Mouse (Mus musculus) kidney, embryonic 14.5 days (tissue): ENCODE data around the gene Gm17387. TPM values are rescaled to one million over a fixed set of nuclear protein-coding genes. Genes with fewer than 3 reads are reported as not detected.
"Not testable (repeated sequence)": the region's sequence is repeated elsewhere in the genome, so short reads cannot be mapped to it uniquely, and the experiment has no call there.

ENCODE experiments used
- ATAC-seq: fragments of 200-750 bp; cut with Nextera tagmentation; 2 replicates; pipeline ENCODE4 v1.8.0; 2017; ENCODE audit warnings: moderate number of reproducible peaks, mild to moderate bottlenecking, moderate TSS enrichment, moderate library complexity; ENCODE audit not compliant: low FRiP score, low TSS enrichment
- H3K27ac ChIP-seq: fragments of 300-500 bp; sonication (generic); 2 replicates; pipeline ENCODE4 v1.5.1; 2014; ENCODE audit warnings: low read depth, mild to moderate bottlenecking, low read length, moderate library complexity, mixed read lengths
- H3K27me3 ChIP-seq: fragments of 300-500 bp; sonication (generic); 2 replicates; pipeline ENCODE4 v1.6.1; 2014; ENCODE audit warnings: mild to moderate bottlenecking, low read length; ENCODE audit not compliant: control insufficient read depth, insufficient read depth
- H3K36me3 ChIP-seq: fragments of 300-500 bp; sonication (generic); 2 replicates; pipeline ENCODE4 v1.6.1; 2014; ENCODE audit warnings: low read length, mixed read lengths; ENCODE audit not compliant: control insufficient read depth, insufficient read depth
- H3K4me1 ChIP-seq: fragments of 300-500 bp; sonication (generic); 2 replicates; pipeline ENCODE4 v1.6.1; 2014; ENCODE audit warnings: low read length, mixed read lengths; ENCODE audit not compliant: control insufficient read depth, insufficient read depth
- H3K4me2 ChIP-seq: fragments of 300-500 bp; sonication (generic); replicated peaks from 2 replicates; pipeline ENCODE4 v1.6.1; 2014; ENCODE audit warnings: low read depth, mild to moderate bottlenecking, low read length
- H3K4me3 ChIP-seq: fragments of 300-500 bp; sonication (generic); 2 replicates; pipeline ENCODE4 v1.5.1; 2014; ENCODE audit warnings: mild to moderate bottlenecking, low read length
- H3K9ac ChIP-seq: fragments of 300-500 bp; sonication (generic); 2 replicates; pipeline ENCODE4 v1.6.1; 2014; ENCODE audit warnings: low read depth, mild to moderate bottlenecking, low read length, moderate library complexity
- H3K9me3 ChIP-seq: fragments of 300-500 bp; sonication (generic); 2 replicates; pipeline ENCODE4 v1.6.1; 2016; ENCODE audit warnings: low read length; ENCODE audit not compliant: control insufficient read depth
- WGBS: fragments of 180-500 bp; shearing (Covaris S2); extraction: QIAGEN DNeasy Blood & Tissue Kit; methylation state at CpG from one replicate; pipeline ENCODE4 v1.1.7; 2014; 5-methylcytosine and 5-hydroxymethylcytosine counted together
- polyA plus RNA-seq: library from polyadenylated mRNA; unstranded; fragments of >200 nt; fragmentation: Nextera tagmentation; extraction: Ambion mirVana; gene quantifications from 2 replicates; pipeline ENCODE4 v1.2.1, GENCODE M21; 2014

Gene Gm17387
- polyA plus RNA-seq, 1 experiment from 2014 or later, result not detected

- H3K4me2 ChIP-seq, result peak within 1 kb of the TSS; percentile 48
- H3K4me3 ChIP-seq, result peak within 1 kb of the TSS; percentile 44
- H3K9me3 ChIP-seq, result no peaks in the 10 kb centered on the region
- H3K27me3 ChIP-seq, result no peaks in the 10 kb centered on the region
- H3K27ac ChIP-seq, result peak within 1 kb of the TSS; percentile 74; the same call in 1 of the 2 replicates
- WGBS, result 9% methylated on average over 10 of the region's 10 CpGs
- H3K9ac ChIP-seq, result peak within 1 kb of the TSS; percentile 54; the same call in 1 of the 2 replicates
- H3K4me1 ChIP-seq, result peaks cover 23% of the 10 kb centered on the region
- ATAC-seq, result peak; percentile 34; the same call in 1 of the 2 replicates
- no peaks in the 10 kb centered on the region for H3K36me3 ChIP-seq
Measured at GRCm38 (mm10) chr7:141010593-141010992, 18.3 kb upstream of the Gm17387 start, which contains the start of gene Ifitm3. TSS of gene Ifitm3 (minus strand) at chr7:141010770.

- H3K9ac ChIP-seq, result no peak overlapping the region
- H3K27ac ChIP-seq, result no peak overlapping the region
Measured at GRCm38 (mm10) chr7:141011238-141011770, 17.6 kb upstream of the Gm17387 start.

GRCm38 (mm10) chr7:141016707-141017697 lies 11.9 kb upstream of the Gm17387 start:
- H3K9me3 ChIP-seq, result no peaks in the 10 kb centered on the region
- WGBS, result 83% methylated on average over 10 of the region's 10 CpGs
- no peaks in the 10 kb centered on the region for H3K27me3 ChIP-seq
- no peak overlapping the region for H3K27ac ChIP-seq
- no peak overlapping the region for H3K4me2 ChIP-seq
- H3K4me1 ChIP-seq, result no peaks in the 10 kb centered on the region
- no peaks in the 10 kb centered on the region for H3K36me3 ChIP-seq
- ATAC-seq, result no peak
- no peak overlapping the region for H3K4me3 ChIP-seq
- H3K9ac ChIP-seq, result no peak overlapping the region

More at GRCm38 (mm10) chr7:141011238-141011770, 17.6 kb upstream of the Gm17387 start:
- peaks cover 23% of the 10 kb centered on the region for H3K4me1 ChIP-seq
- H3K9me3 ChIP-seq, result no peaks in the 10 kb centered on the region
- H3K27me3 ChIP-seq, result no peaks in the 10 kb centered on the region
- no peak overlapping the region for H3K4me3 ChIP-seq
- H3K4me2 ChIP-seq, result no peak overlapping the region
- ATAC-seq, result no peak
- H3K36me3 ChIP-seq, result no peaks in the 10 kb centered on the region
- WGBS, result 82% methylated on average over 7 of the region's 7 CpGs

- 67% methylated on average over 1 of the region's 1 CpGs for WGBS
- not testable (repeated sequence) for H3K9ac ChIP-seq
Measured at GRCm38 (mm10) chr7:141017824-141018223, 11.1 kb upstream of the Gm17387 start, which contains the start of gene Ifitm6. TSS of gene Ifitm6 (minus strand) at chr7:141017924.

GRCm38 (mm10) chr7:141019028-141019427 lies 9.9 kb upstream of the Gm17387 start:
- no peak for ATAC-seq
- Histone ChIP-seq H3K4me3 (no peak overlapping the region), H3K27ac (no peak overlapping the region), H3K27me3 (no peaks in the 10 kb centered on the region), H3K9ac (no peak overlapping the region), H3K9me3 (no peaks in the 10 kb centered on the region), H3K4me2 (no peak overlapping the region), H3K36me3 (no peaks in the 10 kb centered on the region), H3K4me1 (no peaks in the 10 kb centered on the region)
- 93% methylated on average over 5 of the region's 5 CpGs for WGBS

More at GRCm38 (mm10) chr7:141017824-141018223, 11.1 kb upstream of the Gm17387 start, which contains the start of gene Ifitm6:
- not testable (repeated sequence) for H3K4me1 ChIP-seq, ATAC-seq, H3K27ac ChIP-seq, H3K4me2 ChIP-seq, H3K4me3 ChIP-seq, H3K27me3 ChIP-seq, H3K9me3 ChIP-seq, H3K36me3 ChIP-seq

GRCm38 (mm10) chr7:141021489-141022449 lies 7.2 kb upstream of the Gm17387 start:
- Histone ChIP-seq H3K9ac (no peak overlapping the region), H3K27me3 (no peaks in the 10 kb centered on the region), H3K27ac (no peak overlapping the region), H3K9me3 (no peaks in the 10 kb centered on the region), H3K4me3 (no peak overlapping the region), H3K4me1 (0 out of 2 replicates have a peak, but pooled peaks cover 3% of the 10 kb centered on the region), H3K36me3 (no peaks in the 10 kb centered on the region), H3K4me2 (no peak overlapping the region)
- WGBS, result 79% methylated on average over 14 of the region's 14 CpGs
- ATAC-seq, result no peak

GRCm38 (mm10) chr7:141024865-141025838 lies 3.8 kb upstream of the Gm17387 start:
- no peaks in the 10 kb centered on the region for H3K9me3 ChIP-seq
- H3K4me1 ChIP-seq, result 0 out of 2 replicates have a peak, but pooled peaks cover 3% of the 10 kb centered on the region
- no peak overlapping the region for H3K27ac ChIP-seq
- H3K36me3 ChIP-seq, result no peaks in the 10 kb centered on the region
- H3K27me3 ChIP-seq, result no peaks in the 10 kb centered on the region
- ATAC-seq, result no peak
- H3K4me3 ChIP-seq, result no peak overlapping the region
- WGBS, result 58% methylated on average over 6 of the region's 6 CpGs
- H3K9ac ChIP-seq, result no peak overlapping the region
- no peak overlapping the region for H3K4me2 ChIP-seq
